Mouse (Mus musculus): ENCODE measurements around the gene Pcsk5.
"Not testable (repeated sequence)": the region's sequence is repeated elsewhere in the genome, so short reads cannot be mapped to it uniquely, and the experiment has no call there.

Pcsk5 gene

DNA sequence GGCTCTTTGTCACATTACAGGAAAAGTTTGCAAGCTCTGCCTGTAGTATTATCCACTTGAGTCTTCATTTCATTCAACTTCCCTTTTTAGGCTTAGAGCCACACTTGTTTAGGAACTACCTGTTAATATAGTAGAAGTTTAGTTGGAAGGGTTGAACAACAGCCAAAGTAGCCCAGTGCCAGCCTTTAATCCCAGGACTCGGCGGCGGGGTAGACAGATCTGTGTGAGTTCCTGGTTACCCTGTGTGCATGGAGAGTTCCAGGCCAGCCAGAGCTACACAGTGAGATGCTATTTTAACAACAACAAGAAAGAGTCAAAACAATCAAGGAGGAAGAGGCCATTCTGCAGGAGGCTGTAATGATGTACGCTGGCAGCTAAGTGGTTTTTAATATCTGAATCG, 358.0 kb downstream of the Pcsk5 start:
- DNase-seq (ENCODE audit: inconsistent ontology term), result no peak

DNA sequence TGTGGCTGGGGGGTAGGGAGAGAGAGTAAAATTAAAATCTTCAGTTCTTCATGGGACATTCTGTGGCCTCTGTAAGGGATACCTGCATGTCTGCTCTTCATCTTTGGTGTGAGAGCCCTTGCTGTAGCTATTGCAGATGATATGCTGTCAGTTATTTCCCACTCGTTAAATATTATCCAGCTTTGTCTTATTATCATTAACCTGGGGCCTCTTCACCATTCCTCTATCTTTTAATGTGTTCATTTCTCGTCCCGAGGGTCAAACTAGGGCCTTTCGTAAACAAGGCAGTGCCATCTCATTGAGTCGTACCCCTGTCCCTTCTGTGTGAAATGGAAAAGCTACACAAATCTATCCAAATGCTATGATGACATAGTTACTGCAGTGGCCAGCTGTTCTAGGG, 361.4 kb downstream of the Pcsk5 start:
- DNase-seq (ENCODE audit: inconsistent ontology term), result no peak

DNA sequence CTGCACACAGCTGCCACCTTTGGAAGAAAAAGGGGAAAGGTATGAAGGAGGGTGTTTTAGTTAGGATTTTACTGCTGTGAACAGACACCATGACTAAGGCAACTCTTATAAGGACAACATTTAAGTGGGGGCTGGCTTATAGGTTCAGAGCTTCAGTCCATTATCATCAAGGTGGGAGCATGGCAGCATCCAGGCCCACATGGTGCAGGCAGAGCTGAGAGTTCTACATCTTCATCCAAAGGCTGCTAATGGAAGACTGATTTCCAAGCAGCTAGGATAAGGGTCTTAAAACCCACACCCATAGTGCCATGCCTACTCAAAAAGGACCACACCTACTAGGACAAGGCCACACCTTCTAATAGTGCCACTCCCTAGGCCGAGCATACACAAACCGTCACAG, 364.3 kb downstream of the Pcsk5 start:
- DNase-seq (ENCODE audit: inconsistent ontology term), result not testable (repeated sequence)

DNA sequence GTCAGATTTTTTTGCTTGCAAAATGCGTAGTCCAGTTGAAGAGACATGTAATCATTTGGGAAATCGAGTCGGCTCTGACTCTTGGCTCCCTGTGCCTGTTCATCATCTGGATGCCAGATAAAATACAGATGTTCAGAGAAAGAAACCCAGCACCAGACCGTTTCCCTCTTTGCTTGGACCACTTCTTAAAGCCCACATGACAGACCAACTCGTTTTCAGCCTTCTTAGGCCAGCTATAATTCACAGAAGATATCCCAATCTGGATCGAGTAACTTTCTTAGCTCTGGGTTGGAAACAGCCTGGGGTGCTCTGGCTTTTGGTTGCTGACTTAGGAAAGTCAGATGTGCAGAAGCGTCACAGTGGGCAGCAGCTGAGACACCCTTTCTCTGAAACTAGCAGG, 365.6 kb downstream of the Pcsk5 start:
- no peak for DNase-seq (ENCODE audit: inconsistent ontology term)

DNA sequence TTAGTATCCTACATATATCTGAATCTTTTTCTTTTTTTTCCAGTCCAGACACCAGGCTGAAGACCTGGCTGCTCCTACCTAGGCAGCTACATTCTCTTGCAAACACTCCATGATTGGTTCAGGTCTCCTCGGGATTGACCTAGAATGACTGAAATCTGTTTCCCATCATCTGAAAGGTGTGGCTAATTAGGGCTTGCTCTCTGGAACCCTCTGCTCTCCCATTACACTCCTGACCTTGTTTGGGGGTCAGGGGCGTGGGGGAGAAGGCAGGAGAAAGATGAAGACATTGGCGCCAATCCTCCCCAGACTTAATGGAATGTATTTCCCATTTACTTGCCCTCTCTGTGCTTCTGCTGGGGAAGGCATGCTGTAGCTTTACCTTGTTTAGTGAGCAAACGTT, 366.2 kb downstream of the Pcsk5 start:
- no peak for DNase-seq (ENCODE audit: inconsistent ontology term)

DNA sequence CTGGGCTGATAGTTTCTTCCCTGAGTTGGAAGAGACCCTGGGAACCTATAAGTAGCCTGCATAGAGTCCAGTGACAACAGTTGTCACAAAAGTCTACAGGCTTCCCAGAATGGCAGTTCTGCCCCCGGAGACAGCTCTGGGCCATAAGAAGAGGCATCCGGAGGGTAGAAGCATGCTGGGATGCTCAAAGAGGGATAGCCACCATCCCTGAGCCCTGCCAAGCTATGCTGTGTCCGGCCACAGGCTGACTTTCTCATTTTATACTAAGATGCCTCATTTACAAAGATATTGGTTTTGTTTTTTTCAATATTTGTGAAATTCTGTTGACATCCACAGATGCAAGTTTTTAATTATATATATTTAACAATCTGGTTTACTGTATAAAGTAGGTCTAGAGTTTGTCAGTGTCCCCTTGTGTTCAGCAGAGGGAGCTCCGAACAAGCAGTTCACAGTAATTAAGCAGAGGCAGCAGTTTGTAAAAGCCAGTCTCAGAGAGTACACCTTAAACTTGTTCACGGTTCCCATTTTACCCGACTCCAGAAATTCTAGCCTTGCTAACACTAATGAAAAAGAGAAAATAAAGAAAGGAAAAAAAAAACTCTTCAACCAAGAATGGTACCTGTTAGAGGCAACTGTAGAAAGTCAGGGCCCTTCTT, 369.7 kb downstream of the Pcsk5 start:
- DNase-seq (ENCODE audit: inconsistent ontology term), result peak; percentile 31

DNA sequence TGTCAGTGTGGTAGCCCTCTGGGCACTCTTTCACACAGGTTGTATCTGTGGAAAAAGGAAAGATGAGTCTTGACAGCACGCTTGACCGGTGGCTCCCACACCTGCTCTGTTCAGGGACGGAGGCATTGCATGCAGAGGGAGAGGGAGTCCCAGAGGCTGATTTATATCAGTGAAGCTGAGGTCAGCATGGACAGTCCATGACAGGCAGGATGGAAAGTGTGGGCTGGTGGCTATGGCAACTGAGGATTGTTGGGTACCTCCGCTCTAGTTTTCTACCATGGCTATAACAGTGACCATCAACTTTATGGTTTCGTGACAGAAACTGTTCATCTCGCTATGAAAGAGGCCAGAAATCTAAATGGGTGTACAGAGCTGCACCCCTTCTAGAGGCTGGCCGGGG, 385.4 kb downstream of the Pcsk5 start:
- DNase-seq (ENCODE audit: inconsistent ontology term), result no peak

DNA sequence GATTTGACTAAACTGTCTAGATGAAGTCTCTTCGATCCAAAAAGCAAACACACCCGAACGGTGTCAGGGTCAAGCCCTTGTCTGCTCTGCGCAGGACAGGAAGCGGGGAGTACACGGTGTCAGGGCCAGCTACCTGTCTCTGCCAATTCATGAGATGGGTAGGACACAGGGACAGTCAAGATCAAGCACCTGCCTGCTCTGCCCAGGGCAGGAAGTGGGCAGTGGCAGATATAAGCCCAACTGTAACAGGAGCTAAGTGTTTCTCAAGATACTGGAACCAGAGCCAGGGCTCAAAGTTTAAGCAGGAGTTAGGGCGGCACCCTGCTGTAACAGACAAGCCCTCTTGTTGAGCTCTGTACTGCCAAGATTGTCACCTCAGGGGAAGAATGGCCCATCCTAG, 393.9 kb downstream of the Pcsk5 start:
- no peak for DNase-seq (ENCODE audit: inconsistent ontology term)

DNA sequence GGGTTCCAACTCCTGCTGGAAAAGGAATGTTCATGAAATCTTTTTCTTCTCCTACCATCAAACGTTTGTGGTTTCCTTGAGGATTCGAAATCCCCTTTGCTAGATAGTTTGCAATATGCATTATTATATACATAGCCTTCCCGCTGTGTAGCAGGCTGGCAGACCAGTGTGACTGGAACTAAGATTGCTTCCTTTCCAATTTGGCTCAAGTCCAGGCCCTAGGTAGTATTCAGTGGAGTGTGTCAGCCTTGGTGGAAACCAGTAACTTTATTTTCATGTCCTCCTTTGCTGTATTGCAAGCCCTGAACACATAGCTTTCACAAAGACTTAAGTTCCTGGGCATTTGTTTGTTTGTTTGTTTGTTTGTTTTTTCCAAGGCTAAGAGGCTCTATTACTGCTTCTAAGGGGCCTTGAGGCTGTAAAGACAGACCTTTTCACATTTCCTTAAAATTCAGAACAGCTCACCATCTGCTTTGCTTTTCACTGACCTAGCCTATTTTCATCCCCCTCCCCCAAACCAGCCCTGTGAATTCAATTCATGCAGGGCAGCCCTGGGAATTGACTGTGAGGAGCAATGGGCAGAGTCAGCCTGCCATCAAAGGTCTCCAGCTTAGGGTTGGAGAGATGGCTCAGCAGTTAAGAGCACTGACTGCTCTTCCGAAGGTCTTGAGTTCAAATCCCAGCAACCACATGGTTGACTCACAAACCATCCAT, 397.8 kb downstream of the Pcsk5 start:
- no peak for DNase-seq (ENCODE audit: inconsistent ontology term)

DNA sequence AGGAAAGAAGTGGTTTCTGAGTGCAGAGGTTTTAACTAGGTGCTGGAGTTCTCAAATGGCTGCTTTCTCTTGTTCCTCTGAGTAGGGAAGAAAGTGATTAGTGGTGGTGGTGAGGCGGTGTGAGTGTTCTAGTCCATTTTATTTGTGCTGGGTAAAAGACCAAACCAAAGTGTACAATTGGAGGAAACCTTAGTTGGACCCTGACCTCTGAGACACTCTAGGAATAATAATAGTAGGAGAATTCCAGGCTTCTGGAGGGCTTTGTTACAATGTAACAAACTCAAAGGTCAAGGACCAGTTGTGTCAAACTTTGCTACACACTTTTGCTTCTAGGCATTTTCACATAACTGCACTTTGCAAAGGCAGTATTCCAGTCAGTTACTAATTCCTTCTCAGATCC, 400.8 kb downstream of the Pcsk5 start:
- DNase-seq (ENCODE audit: inconsistent ontology term), result no peak

DNA sequence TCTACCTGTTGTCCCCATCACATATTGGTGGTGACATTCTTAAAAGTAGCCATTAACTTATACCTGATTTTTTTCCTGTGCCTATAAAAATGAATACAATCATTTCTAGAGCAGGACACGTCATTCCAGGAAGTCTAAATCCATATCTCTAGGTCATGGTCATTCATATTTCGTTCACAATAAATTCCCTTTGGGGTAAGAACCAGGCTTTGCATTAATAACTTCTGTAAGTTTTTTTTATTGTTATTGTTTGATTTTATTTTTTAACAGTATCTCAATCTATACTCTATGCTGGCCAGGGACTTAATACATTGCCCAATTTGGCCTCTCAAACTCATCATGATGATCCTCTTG, 408.9 kb downstream of the Pcsk5 start:
- no peak for DNase-seq (ENCODE audit: inconsistent ontology term)

DNA sequence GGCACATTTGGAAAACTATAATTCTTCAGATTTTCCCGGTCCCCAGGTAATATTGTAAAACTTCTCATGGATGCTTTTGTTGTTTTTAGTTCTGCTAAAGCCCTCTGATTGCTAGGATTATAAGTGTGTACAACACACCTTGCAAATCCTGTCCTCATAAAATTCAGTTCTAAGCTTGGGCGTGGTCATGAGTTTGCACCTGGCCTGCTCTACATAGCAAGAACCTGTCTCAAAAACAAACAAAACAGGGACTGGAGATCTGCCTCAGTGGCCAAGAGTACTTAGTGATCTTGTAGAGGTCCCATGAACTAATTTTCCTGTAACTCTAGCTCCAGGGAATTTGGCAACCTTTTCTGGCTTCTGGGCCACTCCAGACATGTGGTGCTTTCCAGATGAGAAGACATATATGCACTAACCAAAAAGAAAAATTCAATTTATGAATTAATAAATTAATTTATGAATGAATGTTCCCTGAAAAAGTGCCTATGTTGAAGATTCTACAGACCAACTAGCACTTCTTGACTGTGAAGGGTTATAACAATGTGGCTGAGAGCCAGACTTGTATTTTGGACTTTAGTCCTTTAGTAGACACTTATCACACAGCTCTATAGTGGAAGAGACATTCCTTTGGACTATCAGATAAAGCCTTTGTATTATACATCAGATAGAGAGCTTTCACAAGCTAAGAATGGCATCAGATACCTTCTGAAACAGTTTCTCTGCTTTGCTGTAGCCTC, 409.4 kb downstream of the Pcsk5 start:
- no peak for DNase-seq (ENCODE audit: inconsistent ontology term)

DNA sequence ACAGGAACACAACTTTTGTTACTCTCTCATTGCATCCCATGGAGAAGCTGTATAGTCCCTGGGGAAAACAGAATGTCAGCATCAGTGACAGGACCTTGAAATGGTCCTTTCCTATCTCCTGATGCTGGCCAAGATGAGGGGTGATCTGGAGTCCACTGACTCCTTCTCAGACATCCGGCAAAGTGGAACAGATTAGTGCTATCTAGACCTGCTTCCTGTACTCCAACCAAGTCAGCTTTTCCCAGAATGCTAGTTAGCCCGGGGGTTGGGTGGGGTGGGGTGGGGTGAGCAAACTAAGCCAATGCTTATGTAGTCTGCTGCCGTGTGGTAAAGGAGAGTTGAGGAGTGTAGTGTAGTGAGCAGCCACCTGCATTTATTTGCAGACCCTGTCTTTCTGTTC, 414.1 kb downstream of the Pcsk5 start:
- no peak for DNase-seq (ENCODE audit: inconsistent ontology term)

DNA sequence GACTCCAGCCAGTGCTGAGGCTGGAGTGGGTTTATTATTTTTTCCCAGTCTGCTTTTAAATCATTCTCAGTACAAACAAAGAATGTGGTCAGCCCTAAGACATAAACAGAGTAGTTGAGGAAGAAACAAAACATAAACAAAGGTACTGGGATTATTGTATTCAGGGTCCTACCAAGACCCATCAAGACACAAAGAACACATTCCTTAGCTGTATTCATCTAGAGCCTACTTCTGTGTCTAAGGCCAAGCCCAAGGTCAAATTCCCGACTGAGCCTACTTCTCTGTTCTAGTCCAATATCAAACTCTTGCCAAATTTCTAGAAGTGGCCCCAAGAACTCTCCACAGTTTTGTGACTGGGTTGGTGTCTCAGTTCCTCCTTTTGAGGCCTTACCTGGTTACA, 419.6 kb downstream of the Pcsk5 start:
- DNase-seq (ENCODE audit: inconsistent ontology term), result no peak

DNA sequence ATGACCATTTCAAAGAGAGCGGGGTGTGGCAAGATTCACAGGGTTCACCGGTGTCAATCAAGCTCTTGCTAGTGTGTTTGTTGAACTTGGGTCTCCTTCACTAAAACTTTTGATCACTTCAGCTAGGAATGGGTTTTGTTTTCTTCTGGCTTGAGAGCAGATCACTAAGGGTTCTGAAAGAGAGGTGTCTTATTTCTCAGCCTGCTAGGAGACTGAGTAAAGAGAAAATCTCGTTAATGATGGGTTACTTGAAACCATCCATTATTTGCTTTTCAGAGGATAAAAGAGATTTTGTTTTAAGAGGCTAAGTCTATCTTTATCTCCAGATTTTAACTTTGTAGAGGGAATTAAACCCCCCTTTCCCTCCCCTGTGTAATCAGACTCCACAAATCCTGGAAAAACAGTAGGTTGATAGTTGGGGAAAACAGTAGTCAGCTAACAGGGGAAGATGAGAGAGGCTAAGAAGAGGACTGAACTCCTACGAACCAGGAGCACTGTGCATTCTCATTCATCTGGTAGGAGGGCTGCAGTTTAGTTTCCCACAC, 424.4 kb downstream of the Pcsk5 start:
- DNase-seq (ENCODE audit: inconsistent ontology term), result no peak

DNA sequence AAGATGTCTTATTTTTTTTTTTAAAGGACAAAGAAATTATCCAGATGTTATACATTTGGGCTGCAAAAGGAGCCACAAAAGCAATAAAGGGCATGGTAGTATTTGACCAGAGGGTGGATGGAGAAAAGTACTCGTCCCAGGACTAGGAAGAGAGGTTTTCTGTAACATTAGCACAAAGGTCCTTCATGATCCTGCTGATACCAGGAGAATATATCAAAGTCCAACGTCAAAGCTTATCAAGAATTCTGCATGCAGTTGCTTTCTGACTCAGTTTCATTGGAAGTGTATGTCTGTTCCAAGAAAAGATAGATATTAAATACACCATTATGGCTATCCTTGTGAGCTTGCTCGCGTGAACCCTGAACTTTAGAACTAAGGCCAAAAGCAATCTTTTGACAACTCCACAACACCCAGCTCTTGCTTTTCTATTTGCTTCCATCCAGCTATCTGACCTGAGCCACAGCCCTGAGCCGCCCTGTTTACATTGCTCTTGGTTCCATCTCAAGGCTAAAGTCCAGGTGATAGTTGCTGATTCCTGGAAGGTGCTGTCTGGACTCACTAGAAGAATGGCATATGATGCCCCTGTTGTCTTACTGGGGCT, 426.9 kb downstream of the Pcsk5 start:
- DNase-seq (ENCODE audit: inconsistent ontology term), result no peak

DNA sequence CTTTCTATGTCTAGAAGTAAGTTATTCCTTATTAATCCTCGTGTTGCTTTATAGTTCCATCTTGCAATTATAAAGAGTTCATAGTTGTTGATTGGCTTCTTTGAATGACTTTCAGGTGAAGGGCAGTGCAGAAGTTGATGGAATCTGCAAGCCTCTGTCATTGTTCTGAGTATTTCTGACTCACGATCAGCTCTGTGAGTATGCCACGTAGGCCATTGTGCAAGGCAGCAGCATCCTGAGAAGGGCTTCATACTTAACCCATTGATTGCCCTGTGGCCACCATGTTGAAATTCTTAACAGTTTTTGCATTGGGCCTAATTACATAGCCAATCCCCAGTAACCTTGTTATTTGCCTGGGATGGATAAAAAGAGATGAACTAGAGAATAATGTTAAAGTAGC, 428.1 kb downstream of the Pcsk5 start:
- DNase-seq (ENCODE audit: inconsistent ontology term), result no peak

DNA sequence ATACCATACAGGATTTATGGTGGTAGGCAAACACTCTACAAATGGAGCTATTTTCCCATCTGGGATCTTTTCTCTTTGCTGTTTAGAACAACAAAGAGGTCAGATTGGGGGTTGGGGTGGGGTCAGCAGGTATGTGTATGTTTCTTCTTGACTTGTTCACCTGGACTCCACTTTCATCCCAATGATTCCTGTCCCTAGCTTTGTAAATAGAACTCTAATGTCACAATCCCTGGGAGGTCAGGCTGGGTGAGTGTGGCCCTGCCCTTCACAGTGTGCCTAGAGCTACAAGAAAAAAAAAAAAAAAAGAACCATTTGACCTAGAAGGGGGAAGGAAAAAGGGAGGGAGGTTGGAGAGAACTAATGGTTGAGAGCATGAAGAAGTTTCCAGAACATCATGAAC, 428.8 kb downstream of the Pcsk5 start:
- DNase-seq (ENCODE audit: inconsistent ontology term), result no peak

DNA sequence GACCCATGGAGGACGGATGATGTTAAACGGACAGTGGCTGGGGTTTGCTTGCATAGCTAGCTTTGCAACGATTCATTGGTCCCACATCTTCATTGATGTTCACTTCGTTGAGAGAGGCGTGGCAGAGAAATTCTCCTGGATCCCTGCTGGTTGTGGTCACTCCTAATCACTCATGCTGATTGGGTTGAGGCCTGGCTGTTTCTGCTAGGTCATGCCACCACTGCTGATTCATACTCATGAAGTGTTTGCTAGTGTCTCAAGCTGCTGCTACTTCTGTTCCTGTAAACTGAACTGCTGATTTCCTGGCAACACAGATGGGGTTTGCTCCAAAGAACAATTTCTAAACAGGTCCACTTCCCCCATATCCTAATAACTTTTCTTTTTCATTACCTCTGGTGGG, 430.6 kb downstream of the Pcsk5 start:
- no peak for DNase-seq (ENCODE audit: inconsistent ontology term)

DNA sequence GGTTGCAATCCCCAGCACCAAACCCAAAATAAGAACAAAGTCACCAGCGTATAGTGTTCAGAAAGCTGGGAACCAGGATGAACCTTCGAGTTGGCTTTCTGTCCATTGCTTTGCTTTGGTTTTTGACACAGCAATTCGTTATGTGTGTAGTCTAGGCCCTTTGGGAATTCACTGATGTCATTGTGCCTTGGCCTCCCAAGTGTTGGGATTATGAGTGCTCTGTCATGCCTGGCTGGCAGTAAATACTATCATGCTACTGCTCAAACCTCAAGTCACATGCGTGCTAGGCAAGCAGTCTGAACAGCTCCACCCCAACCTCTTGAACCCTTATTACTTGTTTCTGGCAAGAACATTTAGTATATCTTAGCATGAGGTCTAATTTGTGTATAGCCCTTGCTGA, 434.3 kb downstream of the Pcsk5 start:
- DNase-seq (ENCODE audit: inconsistent ontology term), result no peak

DNA sequence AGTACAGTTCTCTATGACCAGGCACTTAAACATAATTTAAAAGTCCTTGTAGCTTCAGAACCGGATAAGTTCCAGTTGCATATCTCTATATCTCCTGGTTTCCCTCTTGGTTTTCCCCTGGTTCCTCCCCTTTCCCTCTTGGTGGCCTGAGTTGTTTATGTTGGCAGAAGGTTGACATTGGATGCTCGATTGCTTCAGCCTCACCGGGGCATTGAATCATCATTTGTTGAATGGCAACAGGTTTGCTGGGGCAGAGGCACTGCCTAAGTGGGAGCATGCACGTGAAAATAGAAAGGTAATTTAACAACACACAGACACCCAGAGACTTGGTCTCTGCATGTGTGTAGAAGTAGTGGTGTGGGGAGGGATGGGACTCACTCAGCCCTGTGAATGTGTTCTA, 436.9 kb downstream of the Pcsk5 start:
- no peak for DNase-seq (ENCODE audit: inconsistent ontology term)

DNA sequence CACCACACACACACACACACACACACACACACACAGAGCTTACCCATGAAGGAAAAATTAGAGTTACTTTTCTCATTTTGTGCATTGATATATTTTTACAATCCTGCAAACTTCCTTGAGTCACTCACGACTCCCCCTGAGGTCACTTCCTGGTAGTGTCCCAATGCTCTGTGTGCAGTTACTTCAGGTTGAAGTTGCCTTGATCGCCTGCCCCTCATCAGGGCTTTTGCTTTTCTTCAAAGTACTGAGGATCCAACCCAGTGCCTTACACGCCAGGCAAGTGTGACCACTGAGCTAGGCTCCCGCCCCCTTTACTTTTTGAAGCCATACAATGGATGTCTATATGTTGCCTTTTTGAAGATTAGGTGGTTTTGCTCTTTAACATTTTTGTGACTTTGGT, 437.5 kb downstream of the Pcsk5 start:
- no peak for DNase-seq (ENCODE audit: inconsistent ontology term)

DNA sequence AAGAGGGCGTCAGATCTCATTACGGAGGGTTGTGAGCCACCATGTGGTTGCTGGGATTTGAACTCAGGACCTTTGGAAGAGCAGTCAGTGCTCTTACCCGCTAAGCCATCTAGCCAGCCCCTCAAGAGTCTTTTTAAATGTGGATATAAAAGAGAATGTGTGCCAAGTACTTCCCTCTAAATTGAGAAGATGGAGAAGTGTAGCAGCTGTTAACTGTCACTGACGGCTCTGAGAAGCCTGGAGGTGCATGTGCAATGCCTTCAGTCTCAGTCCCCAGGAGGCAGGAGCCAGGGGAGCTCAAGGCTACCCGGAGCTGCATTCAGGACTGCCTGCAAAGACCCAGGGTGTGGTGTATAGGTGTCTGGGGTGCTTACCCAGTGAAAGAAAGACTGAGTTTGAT, 439.5 kb downstream of the Pcsk5 start:
- no peak for DNase-seq (ENCODE audit: inconsistent ontology term)
